Mouse (Mus musculus): ENCODE results near the gene Hsdl2. TPM values are rescaled to one million over a fixed set of nuclear protein-coding genes. Genes with fewer than 3 reads are reported as not detected.

Hsdl2 gene
- polyA plus RNA-seq, 1 experiment from 2014 or later, result 17.5 TPM

- ATAC-seq (replicated peaks; ENCODE audit: low FRiP score, low TSS enrichment, low read depth), result no peak
Measured at GRCm38 (mm10) chr4:59663451-59663850, 82.1 kb downstream of the Hsdl2 start.

GRCm38 (mm10) chr4:59666550-59667317 lies 85.4 kb downstream of the Hsdl2 start:
- WGBS, result 79% methylated on average over 3 of the region's 3 CpGs

More at GRCm38 (mm10) chr4:59663451-59663850, 82.1 kb downstream of the Hsdl2 start:
- Histone ChIP-seq H3K9ac (ENCODE audit: low read length) (no peak overlapping the region), H3K4me1 (replicated peaks; ENCODE audit: control insufficient read depth, insufficient read depth, low read length) (no peaks in the 10 kb centered on the region), H3K27ac (ENCODE audit: low read depth) (no peak overlapping the region), H3K4me3 (ENCODE audit: low read depth, low read length) (no peak overlapping the region), H3K9me3 (ENCODE audit: control insufficient read depth, low read length) (no peaks in the 10 kb centered on the region), H3K27me3 (replicated peaks; ENCODE audit: control insufficient read depth, insufficient read depth, low read length) (no peaks in the 10 kb centered on the region), H3K36me3 (ENCODE audit: control insufficient read depth, insufficient read depth, low read length) (no peaks in the 10 kb centered on the region), H3K4me2 (ENCODE audit: low read length) (no peak overlapping the region)
- 85% methylated on average over 6 of the region's 6 CpGs for WGBS
- DNase-seq (ENCODE audit: low spot score), result no peak

GRCm38 (mm10) chr4:59668050-59668449 lies 86.7 kb downstream of the Hsdl2 start:
- WGBS, result 79% methylated on average over 3 of the region's 3 CpGs
- no peaks in the 10 kb centered on the region for H3K36me3 ChIP-seq (ENCODE audit: control insufficient read depth, insufficient read depth, low read length)
- no peaks in the 10 kb centered on the region for H3K27me3 ChIP-seq (replicated peaks; ENCODE audit: control insufficient read depth, insufficient read depth, low read length)
- H3K9me3 ChIP-seq (ENCODE audit: control insufficient read depth, low read length), result no peaks in the 10 kb centered on the region
- no peak overlapping the region for H3K4me3 ChIP-seq (ENCODE audit: low read depth, low read length)
- no peak overlapping the region for H3K27ac ChIP-seq (ENCODE audit: low read depth)
- ATAC-seq (replicated peaks; ENCODE audit: low FRiP score, low TSS enrichment, low read depth), result no peak
- H3K4me1 ChIP-seq (replicated peaks; ENCODE audit: control insufficient read depth, insufficient read depth, low read length), result no peaks in the 10 kb centered on the region
- no peak overlapping the region for H3K9ac ChIP-seq (ENCODE audit: low read length)
- DNase-seq (ENCODE audit: low spot score), result no peak
- no peak overlapping the region for H3K4me2 ChIP-seq (ENCODE audit: low read length)

More at GRCm38 (mm10) chr4:59666550-59667317, 85.4 kb downstream of the Hsdl2 start:
- Histone ChIP-seq H3K9me3 (ENCODE audit: control insufficient read depth, low read length) (no peaks in the 10 kb centered on the region), H3K4me2 (ENCODE audit: low read length) (no peak overlapping the region), H3K4me1 (replicated peaks; ENCODE audit: control insufficient read depth, insufficient read depth, low read length) (no peaks in the 10 kb centered on the region), H3K27ac (ENCODE audit: low read depth) (no peak overlapping the region), H3K4me3 (ENCODE audit: low read depth, low read length) (no peak overlapping the region), H3K9ac (ENCODE audit: low read length) (no peak overlapping the region), H3K36me3 (ENCODE audit: control insufficient read depth, insufficient read depth, low read length) (no peaks in the 10 kb centered on the region), H3K27me3 (replicated peaks; ENCODE audit: control insufficient read depth, insufficient read depth, low read length) (no peaks in the 10 kb centered on the region)
- ATAC-seq (replicated peaks; ENCODE audit: low FRiP score, low TSS enrichment, low read depth) (no peak), DNase-seq (ENCODE audit: low spot score) (no peak)

Other genes with a start within 250 kb of the Hsdl2 start
- 8.0 and 8.3 TPM in 2 replicates for gene Susd1, start 142.9 kb upstream of the Hsdl2 start, polyA plus RNA-seq (2014; fragmentation: Nextera tagmentation; extraction: Ambion mirVana)
- 73.7 and 73.8 TPM in 2 replicates for gene Ptbp3, start 32.2 kb upstream of the Hsdl2 start, polyA plus RNA-seq (2014; fragmentation: Nextera tagmentation; extraction: Ambion mirVana)
- gene E130308A19Rik, start 44.6 kb downstream of the Hsdl2 start, polyA plus RNA-seq (2014; fragmentation: Nextera tagmentation; extraction: Ambion mirVana), result 22.0 and 24.1 TPM in 2 replicates
- 55.1 and 56.1 TPM in 2 replicates for gene Inip, start 220.0 kb downstream of the Hsdl2 start, polyA plus RNA-seq (2014; fragmentation: Nextera tagmentation; extraction: Ambion mirVana)
- gene Snx30, start 224.3 kb downstream of the Hsdl2 start, polyA plus RNA-seq (2014; fragmentation: Nextera tagmentation; extraction: Ambion mirVana), result 6.0 and 6.8 TPM in 2 replicates

Data from intestine, embryonic 14.5 days (tissue).